Mouse (Mus musculus): ENCODE data around the gene Cxcl1.

GRCm38 (mm10) chr5:90931911-90932310, 40.9 kb downstream of the Cxcl1 start:
- no peak for TF ChIP-seq CTCF (IDR thresholded peaks at IDR 0.05; ENCODE audit: extremely low read depth, insufficient read length, insufficient replicate concordance, low read depth, low read length)
- TF ChIP-seq POLR2A (IDR thresholded peaks at IDR 0.05; ENCODE audit: low read depth, low read length): no peak

Data from small intestine, adult 2 months (tissue).